Mouse (Mus musculus) CD4-positive, CD25-positive, alpha-beta regulatory T cell (primary cell): ENCODE results near the gene Ppp4r3b. TPM values are rescaled to one million over a fixed set of nuclear protein-coding genes. Genes with fewer than 3 reads are reported as not detected.

Source experiments
- polyA plus RNA-seq: library from polyadenylated mRNA; unstranded; fragments of 100-300 nt; shearing (Covaris generic); gene quantifications from one replicate; pipeline ENCODE4 v1.2.1, GENCODE M21; 2017

The Ppp4r3b gene
- polyA plus RNA-seq, result 149 TPM

GRCm38 (mm10) chr11:29172563-29173124 lies at the start of gene Ppp4r3b:
Gene Ppp4r3b (plus strand): TSS chr11:29172890.

GRCm38 (mm10) chr11:29130385-29131355 lies 42.0 kb upstream of the Ppp4r3b start, which contains the start of gene Pnpt1:
Gene Pnpt1 (plus strand): TSS chr11:29130744.

GRCm38 (mm10) chr11:29246883-29247650 lies 74.4 kb downstream of the Ppp4r3b start, which contains the start of gene Cfap36:
Gene Cfap36 (minus strand): TSS chr11:29247409.

Other genes starting within 250 kb of the Ppp4r3b start
- 41.0 TPM for gene Pnpt1, start 42.1 kb upstream of the Ppp4r3b start, polyA plus RNA-seq
- 30.0 TPM for gene Cfap36, start 74.5 kb downstream of the Ppp4r3b start, polyA plus RNA-seq
- gene Ccdc88a, start 200.8 kb downstream of the Ppp4r3b start, polyA plus RNA-seq, result 3.3 TPM